Mouse (Mus musculus) kidney, postnatal 36 days (tissue): ENCODE measurements at regions not wholly inside any gene's neighbourhood (a gene's known extent, or its start where the extent isn't known, plus 50 kb on each side); places are given as distances from the start of the nearest gene placed in this dataset.
"Not testable (repeated sequence)": the region's sequence is repeated elsewhere in the genome, so short reads cannot be mapped to it uniquely, and the experiment has no call there.

Source experiments
- DNase-seq, 2 experiments: peaks; one replicate each; pipeline ENCODE4 v3.0.0; 2021 to 2022; ENCODE audit warnings: mixed read lengths in 2 of 2

DNA sequence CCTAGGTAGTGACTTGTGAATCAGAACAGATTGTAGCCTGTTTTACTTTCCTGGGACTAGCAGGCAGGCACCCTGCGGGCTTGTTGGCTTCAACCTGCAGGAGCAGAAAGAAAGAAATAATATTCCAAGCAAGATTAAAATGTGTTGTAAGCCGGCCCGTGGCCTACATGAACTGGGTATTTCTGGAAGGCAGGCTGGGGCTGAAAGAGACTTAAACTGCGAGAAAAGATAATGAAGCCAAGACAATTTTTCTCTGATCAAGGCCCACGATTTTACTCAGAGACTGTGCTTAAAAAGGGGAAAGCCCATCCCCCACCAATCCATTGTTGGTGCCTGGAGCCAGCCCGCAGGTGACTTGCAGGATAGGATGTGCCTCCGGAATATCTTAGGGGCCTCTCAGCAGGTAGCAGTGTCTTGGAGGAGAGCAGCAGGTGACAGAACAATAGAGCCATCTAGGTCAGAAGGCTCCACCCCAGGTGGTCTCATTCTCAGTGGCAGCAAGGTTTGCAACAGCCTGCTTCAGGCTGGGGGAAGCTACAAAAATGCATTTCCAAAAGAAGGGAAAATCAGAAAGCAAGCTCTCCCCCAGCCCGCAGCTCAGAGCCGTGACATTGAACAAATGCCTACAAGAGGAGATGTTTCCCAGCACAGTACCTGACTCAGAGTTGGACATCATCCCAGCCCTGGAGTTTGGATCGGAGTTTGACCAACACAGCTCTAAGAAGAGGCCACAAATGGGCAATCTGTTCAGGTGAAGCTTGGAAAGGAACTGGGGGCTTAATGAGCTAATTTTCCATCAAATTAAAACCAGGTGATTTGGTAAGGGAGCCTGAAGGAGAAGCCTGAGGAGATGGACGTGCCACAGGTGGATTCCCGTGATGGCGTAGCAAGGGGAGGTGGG, 121.4 kb upstream of the Slc1a3 start:
- DNase-seq = no peak

DNA sequence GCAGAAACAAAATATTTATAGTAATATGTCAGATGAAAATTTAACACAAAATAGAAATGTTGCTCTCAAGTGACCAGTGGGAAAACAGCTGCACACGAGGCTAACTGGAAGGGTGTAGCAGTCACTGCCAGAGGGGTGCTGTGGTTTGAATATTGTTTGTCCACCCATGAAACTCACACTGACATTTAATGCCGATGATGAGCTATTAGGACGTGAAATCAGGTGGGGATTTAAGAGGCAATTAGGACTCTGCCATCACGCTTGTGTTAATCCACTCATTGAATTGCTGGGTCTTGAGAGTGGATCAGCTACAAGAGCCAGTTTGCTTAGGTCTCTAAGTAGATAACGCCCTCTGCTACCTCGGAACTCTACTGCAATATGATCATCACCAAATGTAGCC, 114.3 kb upstream of the Slc1a3 start:
- DNase-seq = no peak

DNA sequence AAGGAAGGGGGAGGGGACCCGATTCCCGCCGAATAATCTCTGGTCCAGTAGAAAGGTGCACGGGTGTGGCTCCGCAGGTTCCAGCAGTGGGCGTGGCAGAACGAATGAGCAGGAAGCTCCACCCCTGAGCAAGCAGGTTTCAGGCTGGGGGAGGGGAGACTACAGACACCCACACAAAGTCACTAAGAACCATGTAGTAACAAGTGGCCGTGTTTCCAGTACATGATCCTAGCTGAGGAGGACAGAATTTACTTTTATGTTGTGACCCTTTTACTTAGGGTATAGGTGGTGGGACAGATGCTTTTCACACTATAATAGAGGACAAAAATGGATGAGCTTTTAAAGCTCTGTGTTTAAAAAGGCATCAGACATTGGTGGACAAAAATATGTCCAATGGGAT, 112.2 kb upstream of the Slc1a3 start:
- not testable (repeated sequence) for DNase-seq

DNA sequence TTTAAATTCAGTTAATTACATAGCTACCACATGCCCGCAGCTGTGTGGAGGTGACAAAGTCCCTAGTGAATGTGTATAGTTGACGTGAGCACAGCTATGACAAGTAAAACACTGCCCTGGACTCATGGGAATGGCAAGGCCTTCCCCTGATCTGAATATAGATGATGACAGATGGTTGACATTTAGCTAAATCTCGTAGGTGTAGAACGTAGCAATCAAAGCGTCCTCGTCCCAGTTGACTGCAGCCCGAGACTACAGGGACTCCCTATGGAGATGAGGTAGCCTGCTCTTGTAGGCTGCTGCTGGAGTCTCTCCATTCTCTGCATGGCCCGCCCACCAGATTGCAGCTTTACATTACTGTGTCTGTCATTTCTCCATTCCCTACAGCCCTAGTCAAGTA, 107.0 kb upstream of the Slc1a3 start:
- DNase-seq = peak in 1 of 2 experiments; percentile 5

- DNase-seq = peak; percentile 19 to 35
These were observed 106.2 kb upstream of the Slc1a3 start for GRCm38 (mm10) chr15:8816501-8817368.

DNA sequence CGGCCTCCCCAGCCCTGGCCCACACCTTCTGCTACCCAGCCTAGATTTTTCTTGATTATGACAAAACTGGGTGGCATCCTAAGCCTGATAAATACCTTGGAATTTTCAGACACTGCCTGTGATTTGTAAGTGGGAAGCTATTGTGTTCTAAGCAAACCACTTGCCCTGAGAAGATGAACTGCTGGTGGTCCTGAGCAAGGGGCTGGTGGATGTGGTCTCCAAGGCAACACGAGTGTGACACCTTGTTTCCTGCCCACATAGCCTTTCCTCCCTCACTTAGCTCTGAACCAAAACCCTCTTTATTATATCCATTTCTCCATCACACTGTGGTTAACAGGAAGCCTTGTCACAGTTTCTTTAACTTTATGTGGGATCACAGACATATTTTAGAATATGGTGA, 105.4 kb upstream of the Slc1a3 start:
- DNase-seq = no peak

DNA sequence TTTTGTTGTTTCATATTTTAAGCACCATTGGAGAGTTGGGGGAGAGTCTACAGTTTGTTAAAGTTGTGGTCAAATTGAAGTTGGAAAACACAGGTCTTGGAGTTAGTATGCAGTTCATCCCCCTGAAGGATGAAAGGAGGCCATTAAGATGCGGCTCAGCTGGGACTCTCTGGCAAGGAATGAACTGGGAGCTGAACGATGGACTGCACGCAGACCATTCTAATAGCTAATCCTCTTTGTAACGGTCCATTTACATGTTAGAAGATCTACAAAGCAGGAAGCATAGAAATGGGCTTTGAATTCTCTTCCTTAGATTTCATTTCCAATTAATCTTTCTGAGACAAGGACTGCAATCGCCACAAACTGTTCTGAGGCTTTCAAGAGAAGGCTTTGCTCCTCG, 104.7 kb upstream of the Slc1a3 start:
- DNase-seq = no peak

GRCm38 (mm10) chr15:8806354-8806753, 95.8 kb upstream of the Slc1a3 start:
- no peak for DNase-seq

DNA sequence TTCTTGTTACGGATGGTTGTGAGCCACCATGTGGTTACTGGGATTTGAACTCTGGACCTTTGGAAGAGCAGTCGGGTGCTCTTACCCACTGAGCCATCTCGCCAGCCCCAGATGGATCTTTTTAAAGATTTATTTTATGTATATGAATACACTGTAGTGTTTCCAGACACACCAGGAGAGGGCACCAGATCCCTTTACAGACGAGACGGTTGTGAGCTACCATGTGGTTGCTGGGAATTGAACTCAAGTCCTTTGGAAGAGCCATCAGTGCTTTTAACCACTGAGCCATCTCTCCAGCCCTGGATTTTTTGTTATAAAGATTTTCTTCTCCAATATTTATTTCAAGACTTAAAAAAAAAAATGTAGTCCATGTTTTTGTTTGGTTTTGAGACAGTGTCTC, 95.0 kb upstream of the Slc1a3 start:
- not testable (repeated sequence) for DNase-seq

DNA sequence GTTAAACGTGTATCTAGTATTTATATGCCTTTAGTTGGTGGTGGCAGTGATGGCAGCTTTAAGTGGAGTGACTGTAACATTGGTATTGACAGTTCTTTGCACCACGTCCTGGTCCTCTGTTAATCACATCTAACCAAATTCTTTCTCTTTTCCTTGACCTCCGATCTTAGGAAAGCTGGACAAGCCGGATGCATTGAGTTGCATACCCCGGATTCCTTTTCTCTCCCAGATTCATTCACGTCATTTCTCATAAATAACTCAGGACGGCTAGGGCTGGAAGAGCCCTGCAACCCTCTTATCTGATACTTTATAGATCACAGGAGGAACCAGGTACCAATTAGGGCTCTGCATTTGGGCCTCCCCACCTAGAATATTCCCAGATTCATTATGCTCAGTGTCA, 91.5 kb upstream of the Slc1a3 start:
- no peak for DNase-seq

DNA sequence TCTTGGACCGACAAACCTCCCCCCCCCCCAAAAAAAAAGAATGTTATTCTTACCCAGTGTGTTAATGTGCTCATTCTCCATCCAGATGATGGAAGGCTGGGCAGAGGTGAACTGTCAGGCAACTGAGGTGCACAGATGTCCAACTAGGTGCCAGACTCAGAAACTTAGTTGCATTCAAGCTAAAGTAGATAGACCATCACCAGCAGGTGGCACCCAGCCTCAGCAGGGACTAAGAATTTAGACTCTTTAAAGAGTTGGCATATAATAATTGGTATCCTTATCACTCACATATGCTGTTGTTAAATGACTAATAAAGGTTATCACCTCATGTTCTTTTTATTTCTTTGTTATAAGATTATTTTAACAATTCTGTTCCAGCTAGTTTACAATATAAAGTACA, 86.5 kb upstream of the Slc1a3 start:
- peak; percentile 37 to 74 for DNase-seq

DNA sequence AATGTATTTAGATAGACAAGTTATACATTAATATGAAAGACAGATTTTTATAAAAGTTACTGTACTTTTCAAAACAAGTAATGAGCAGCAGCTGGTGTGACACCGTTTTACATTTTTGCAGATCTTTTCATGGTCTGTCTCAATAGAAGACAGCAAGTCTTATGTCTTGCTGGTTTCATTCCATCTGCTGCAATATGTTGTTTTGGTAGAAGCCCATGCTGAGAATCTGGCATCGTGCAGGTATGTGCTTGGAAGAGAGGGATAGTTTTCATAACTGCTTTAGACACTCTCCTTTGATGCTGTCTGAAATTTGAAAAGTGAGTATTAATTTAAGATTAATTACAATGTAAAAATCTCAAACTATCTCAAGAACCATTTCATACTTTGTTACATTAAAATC, 81.5 kb upstream of the Slc1a3 start:
- DNase-seq = no peak

GRCm38 (mm10) chr15:8789924-8790323, 79.4 kb upstream of the Slc1a3 start:
- no peak for DNase-seq

DNA sequence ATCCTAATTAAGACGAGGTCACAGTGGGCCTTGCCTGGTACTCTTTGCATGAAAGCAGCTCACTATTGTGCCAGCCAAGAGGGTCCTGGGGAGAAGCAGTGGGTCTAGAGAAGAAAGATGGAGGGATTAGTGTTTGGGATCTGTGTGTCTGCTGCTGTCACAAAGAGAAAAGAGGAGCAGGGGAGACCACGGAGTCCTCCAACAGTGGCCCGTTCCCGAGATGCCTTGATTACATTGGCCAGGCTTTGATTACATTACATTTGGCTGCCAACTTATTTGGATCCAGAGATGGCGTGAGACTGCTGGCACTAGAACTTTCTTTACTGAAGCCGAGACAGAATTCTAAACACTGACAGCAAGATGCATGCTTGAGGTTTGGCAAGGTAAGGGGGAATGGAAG, 78.4 kb upstream of the Slc1a3 start:
- DNase-seq = no peak

GRCm38 (mm10) chr15:8785537-8785936, 75.0 kb upstream of the Slc1a3 start:
- DNase-seq = no peak

DNA sequence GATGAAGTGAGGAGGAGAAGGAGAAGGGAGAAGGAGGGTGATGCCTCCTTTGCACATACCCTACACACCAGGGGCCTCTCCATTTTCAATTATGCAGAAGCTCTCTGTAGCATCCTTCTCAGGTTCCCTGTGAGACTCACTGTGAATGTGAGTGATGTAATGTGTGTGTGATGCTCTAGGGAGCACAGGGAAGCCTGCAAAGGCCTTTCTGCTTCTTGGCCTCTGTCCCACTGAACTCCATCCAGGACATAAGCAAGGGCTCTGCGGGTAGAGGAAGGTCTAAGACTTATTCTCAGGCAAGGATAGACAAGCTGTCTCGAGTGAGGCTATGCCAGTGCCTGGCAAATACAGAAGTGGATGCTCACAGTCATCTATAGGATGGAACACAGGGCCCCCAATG, 73.0 kb upstream of the Slc1a3 start:
- DNase-seq = no peak

DNA sequence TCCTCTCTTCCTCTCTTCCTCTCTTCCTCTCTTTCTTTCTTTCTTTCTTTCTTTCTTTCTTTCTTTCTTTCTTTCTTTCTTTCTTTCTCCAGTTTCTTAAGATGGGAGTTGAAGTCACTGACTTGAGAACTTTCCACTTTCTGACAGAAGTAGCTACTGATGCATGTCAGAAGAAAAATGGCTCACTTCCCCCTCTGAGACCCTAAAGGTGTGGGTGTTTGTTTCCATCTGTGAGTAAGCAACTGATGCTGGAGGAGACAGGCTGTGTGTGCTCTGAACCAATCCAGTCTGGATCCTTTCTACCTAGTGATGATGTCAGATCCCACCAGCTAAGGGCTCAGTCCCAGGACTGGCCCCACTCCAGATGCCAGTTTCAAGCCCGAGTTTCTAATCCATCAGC, 72.5 kb upstream of the Slc1a3 start:
- DNase-seq = no peak

DNA sequence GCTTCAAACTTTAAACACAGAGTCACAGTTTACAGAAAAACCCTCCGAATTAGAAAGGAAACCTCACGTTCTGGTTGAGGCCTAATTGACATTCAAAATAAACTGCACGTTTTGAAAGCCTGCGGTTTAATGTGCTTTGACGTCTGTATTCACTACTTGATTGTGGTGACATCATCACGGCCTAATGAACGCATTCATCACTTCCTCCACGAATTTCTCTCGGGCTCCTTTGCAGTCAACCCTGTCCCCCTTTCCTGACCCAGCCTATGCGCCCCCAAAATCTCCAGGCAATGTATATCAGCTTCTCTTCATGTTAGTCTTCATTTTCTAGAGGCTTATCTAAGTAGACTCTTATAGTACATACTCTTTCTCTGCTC, 71.6 kb upstream of the Slc1a3 start:
- no peak for DNase-seq

GRCm38 (mm10) chr15:8781159-8782130, 70.9 kb upstream of the Slc1a3 start:
- no peak for DNase-seq

- DNase-seq = no peak
These were observed 69.9 kb upstream of the Slc1a3 start for GRCm38 (mm10) chr15:8780371-8780866.

GRCm38 (mm10) chr15:8767624-8768571, 57.3 kb upstream of the Slc1a3 start:
- no peak for DNase-seq
